Mouse (Mus musculus) CD4-positive, CD25-positive, alpha-beta regulatory T cell, adult 4 months (primary cell): Measurements from ENCODE around the gene Kctd19. TPM values are rescaled to one million over a fixed set of nuclear protein-coding genes. Genes with fewer than 3 reads are reported as not detected.

Experiments used
- ATAC-seq: one replicate; pipeline ENCODE4 v1.8.0; 2017
- polyA plus RNA-seq, 2 experiments: library from polyadenylated mRNA; unstranded; fragments of 100-300 nt; shearing (Covaris generic); gene quantifications; one replicate each; pipeline ENCODE4 v1.2.1; 2017

Kctd19 gene
- polyA plus RNA-seq, 2 experiments from 2014 or later = not detected

DNA sequence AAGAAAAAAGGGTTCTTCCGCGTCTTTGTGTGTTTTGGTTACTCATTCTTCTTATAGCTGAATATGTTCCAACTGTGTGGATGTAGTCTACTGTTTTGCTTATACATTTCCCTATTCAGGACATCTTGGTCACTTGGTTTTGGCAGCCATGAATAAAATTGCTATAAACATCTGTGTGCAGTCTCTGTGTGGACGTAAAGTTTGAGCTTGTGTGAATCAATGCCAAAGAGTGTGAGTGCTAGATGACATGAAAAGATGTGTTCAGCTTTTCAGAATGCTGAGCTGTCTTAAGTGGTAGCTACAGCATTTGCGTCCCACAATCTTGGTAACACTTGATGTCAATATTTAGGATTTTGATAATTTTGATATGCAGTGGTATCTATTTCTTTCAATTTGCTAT, 6.5 kb upstream of the Kctd19 start:
- no peak for ATAC-seq

DNA sequence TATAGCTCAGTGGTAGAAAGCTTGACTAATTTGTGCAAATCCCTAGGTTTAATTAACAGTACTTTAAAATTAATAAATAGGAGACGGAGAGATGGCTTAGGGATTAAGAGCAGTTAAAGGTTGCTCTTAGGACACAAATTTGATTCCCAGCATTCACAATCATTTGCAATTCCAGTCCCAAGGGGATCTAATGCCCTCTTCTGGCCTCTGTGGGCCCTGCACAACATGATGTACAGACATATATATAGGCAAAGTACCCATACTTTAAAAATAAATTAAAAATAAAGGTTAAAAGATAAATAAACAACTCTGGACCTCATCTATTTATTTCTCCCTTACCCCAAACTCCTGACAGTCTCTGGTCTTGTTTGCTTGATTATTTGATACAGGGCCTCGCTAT, 5.7 kb upstream of the Kctd19 start:
- ATAC-seq = no peak

DNA sequence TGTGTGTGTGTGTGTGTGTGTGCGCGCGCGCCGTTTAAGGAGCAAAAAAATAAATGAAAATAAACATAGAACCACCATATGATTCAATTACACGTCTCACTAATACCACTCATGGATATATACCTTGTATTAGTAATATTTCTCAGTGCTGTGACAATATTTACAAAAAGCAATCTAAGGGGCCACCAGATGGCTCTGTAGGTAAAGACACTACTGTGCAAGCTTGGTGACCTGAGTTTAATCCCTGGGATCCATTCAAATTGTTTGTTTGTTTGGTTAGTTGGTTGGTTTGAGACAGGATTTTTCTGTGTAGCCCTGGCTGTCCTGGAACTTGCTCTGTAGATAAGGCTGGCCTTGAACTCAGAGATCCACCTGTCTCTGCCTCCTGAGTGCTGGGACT, 3.4 kb downstream of the Kctd19 start:
- no peak for ATAC-seq

DNA sequence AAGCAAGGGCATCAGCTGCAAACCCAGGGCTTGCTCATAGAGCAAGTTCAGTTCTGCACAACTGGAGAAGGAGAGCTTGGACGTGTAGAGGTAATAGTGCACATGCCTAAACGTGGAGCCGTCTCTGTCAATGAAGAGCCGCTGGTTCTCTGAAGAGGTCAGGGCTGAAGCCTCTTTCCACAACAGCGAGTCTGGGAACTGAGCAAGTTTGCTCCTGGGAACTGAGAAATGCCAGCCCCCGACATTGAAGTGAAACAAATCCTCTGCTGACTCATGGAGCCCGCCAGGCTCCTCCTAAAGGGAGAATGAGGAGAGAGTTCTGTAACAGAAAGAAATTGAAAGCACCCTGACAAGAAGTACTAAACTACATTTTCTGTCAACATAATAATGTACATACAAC, 5.0 kb downstream of the Kctd19 start:
- ATAC-seq = no peak

DNA sequence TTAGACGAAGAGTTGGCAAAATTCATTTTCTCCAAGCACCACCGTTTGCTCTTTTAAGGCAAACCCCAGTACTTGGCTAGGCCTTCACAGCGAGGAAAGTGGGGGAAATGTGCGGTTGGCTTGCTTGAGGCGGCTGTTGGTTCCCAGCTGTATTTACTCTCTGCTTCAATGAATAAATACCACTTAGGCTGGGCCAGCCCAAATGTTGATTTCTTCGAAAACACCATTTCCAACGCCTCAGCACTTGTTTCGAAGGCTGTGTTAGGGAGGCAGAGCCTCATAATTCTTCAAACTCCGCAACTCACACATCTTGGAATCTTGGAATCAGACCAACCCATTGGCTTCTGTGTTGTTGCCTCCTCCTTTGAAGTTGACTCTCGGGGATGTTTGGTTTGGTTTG, 6.9 kb downstream of the Kctd19 start:
- no peak for ATAC-seq

DNA sequence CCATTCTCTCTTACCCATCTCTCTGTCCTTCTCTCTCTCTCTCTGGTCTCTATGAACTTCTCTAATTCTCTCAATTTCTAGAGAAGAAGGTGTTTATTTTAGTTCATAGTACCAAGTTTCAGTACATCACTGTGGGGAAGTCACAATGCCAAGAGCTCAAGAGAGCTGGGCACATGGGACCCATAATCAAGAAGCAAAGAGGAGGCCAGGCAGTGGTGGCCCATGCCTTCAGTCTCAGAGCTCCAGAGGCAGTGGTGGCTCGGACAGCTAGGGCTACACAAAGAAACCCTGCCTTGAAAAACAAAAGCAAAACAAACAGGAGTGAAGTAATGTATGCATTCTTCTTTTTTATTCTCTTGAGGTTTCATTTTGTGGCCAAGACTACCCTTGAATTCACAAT, 8.8 kb downstream of the Kctd19 start:
- no peak for ATAC-seq

DNA sequence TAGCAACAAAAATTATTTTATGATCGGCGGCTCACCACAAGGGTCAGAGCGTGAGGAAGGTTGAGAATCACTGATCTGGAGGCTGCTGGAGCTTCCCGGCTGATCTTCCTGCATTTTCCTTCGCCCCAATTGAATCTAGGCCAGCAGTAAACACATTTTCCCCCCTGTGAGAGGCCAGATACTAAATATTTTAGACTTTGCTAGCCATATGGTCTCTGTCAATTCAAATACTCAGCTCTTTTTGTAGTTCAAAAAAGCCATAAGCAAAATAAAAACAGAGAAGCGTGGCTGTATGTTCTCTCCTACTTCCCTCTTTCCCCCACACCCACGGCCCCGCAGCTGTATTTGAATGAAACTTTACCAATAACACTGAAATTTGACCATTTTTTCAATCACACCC, 9.8 kb downstream of the Kctd19 start:
- ATAC-seq = no peak

DNA sequence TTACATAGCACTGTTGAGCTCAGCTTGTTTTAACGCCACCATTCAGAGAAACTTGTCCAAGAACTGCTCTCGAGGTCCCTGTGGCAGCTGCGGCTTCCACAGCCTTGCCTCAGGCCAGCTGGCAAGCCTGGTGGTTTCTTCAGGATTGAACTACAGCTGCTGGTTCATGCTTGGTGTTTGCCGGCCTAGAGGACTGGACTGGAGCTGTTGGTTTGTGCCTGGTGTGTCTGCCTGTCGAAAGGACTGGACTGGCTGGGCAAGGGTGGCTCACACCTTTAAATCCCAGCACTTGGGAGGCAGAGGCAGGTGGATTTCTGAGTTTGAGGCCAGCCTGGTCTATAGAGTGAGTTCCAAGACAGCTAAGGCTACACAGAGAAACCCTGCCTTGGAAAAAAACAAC, 13.3 kb downstream of the Kctd19 start:
- no peak for ATAC-seq

DNA sequence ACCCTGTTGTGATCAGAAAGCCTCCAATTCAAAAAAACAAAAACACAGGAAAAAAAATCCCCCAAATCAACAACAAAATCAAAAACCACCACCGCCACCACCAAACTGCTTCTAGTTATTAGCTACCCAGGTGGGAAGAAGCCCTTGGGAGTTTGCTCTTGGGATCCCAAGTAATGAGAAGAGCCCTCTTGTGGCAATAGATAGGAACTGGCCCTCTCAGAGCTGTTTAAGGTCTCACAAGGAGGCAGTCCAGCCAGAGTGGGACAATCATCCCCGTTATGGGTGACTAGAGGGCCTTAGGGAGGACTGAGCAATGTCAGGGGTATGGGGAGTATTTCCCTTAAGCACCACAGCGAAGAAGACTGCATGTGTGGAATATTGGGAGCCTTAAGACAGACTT, 15.6 kb downstream of the Kctd19 start:
- ATAC-seq = no peak

DNA sequence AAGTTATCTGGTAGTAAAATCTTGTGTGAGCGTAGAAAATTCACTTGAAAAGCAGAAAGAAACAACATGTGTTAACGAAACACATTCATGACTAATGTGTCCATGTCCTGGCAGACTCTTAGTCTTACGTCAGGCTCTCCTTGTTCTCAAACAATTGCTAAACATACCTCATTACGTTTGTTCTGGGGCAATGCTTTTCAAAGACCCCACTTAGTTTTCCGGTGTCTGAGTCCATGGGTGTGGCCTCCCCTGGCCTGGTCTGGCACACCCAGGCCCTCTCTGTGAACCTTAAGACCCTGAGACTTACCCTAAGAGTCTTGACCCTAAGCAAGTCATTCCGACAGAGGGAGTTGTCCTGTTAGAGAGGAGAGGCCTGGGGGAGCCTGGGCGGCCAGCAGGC, 19.4 kb downstream of the Kctd19 start:
- no peak for ATAC-seq

DNA sequence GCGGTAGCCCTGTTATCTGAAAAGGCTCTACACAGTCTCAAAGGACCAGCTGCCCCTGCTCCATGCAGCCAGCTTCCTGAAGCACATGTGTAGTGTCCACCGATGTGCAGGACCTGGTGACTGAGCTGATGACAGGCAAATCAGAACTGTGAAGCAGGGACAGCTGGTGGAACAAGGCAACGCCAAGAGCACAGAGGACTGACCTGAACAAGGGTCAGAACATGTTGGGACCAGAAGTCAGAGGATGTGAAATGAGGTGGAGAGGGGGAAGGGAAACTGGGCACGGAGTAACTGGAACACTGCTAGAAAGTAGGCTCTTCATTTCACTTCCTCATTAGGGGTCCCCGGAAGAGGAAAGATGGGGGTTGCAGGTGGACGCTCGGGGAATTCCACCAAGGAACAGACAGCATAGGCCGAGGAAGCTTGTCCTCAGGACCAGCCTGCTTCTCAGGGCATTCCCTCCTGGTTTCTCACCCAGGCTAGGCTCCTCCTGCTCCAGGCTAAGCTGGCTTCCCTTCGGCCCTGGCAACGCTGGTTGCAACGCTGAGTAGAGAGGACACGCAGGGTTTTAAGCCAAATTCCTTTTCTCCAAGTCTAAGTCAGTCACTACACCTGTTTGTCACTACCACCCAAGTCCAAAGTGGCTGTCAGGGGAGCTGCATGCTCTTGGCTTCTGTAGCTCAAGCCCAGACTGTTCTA, 20.1 kb downstream of the Kctd19 start:
- ATAC-seq = no peak

DNA sequence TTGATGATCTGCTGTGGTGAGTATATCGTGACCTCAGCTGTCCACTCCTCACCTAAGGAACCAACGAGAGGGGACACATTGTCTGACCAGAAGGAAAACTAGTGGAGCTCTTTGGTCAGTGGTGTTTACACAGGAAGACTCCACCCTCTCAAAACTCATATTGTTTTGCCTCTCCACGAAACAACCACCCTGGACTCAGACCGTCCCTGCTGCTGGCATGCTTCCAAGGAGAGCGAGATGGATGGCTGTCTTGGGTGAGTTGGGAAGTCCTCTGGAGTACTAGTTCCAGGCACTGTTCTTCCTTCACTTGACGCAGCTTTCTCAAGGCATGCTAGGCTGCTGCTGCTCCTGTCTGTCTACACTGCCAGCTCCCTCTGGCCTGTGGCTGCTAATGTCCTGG, 24.2 kb downstream of the Kctd19 start:
- no peak for ATAC-seq

DNA sequence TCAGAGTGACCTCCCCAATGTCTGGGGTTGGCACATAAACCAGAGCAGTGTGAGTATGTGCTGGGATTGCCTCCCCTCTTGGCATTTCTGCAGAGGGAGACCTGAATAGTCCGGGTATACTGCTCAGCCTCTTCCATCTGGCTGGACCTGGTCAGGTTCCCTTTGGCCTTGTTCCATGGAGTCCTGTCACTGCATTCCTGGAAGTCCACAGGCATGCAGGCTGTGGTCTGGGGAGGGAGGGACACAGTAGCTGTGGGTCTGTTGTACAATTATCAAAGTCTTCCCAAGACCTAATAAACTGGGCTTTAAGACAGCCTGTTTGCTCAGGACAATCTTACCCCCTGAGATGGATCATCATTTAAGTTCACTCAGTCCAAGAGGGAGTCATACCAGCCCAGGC, 26.2 kb downstream of the Kctd19 start:
- ATAC-seq = no peak

DNA sequence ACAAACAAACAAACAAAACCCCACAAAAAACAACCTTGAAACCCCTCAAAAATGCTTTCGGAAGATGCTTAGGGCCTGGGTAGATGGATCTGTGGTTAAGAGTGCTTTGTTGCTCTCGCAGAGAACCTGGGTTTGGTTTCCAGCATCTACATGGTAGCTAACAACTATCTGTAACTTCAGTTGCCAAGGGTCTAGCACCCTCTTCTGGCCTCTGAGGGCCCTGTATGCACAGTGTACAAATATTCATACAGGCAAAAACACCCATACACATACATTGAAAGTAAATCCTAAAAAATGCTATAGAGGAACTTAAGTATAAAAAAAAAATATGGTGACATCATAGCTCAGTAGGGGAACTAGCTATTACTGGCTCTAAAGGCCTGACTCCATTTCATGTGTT, 29.2 kb downstream of the Kctd19 start:
- no peak for ATAC-seq

DNA sequence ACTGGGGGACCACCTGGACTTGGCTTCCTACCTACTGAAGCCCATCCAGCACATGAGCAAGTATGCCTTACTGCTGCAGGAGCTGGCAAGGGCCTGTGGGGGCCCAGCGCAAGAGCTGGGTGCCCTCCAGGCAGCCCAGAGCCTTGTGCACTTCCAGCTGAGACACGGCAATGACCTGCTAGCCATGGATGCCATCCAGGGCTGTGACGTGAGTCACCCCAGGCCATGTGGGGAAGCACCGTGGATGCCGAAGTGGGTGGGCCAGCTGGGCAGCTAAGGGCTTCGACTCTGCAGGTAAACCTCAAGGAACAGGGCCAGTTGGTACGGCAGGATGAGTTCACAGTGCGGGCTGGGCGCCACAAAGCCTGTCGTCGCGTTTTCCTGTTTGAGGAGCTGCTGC, 33.0 kb downstream of the Kctd19 start:
- ATAC-seq = no peak

DNA sequence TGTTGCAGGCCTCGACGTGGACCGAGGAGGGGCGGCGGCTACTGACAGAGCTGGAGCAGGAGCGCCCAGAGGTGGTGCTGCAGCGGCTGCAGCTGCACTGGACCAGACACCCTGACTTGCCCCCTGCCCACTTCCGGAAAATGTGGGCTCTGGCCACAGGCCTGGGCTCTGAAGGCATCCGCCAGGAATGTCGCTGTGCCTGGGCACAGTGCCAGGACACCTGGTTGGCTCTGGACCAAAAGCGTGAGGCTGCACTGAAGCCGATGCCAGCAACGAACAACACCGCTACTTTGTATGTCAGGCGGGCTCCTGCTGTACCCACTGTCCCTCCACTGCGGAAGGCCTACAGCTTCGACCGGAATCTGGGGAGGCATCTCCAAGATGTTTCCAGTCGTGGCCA, 34.6 kb downstream of the Kctd19 start:
- no peak for ATAC-seq

DNA sequence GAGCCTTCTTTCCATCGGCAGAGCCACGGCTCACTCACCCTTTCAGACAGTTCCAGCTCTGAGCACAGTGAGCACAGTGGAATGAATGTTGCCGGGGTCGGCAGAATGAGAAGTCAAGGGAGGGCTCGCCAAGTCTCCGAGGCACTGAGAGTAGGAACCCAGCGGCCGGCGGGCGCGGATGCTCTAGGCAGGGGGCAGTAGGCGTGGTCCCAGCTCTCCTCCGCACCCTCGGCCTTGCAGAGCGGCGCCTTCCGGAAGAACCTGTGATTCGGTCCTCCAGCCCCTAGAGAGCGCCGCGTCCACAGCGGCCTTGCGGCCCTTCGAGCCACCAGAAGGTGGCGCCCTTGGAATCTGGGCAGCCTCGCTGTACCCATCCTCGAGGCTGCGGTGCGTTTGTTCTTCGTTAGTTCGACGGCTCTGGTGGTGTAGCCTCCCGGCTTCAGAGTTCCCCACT, 38.8 kb downstream of the Kctd19 start:
- no peak for ATAC-seq

DNA sequence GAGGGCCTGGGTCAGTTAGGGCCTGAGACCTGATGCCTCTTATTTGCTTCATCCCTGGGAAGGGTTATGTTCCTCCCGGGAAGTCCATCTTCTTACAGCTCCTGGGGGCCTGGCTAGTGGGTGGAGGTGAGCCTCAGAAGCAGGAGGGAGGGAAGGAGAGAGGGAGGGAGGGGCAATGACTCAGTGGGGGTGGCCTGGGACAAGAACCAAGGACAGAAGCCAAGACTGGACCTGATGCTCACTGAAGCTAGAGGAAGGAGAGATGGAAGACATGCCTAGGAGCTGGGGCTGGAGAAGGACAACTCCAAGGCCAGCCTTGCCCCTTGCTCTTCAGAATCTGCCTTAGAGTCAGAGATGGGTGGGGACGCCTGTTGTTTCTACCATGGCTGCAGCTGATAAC, 40.3 kb downstream of the Kctd19 start, which contains the start of gene Plekhg4:
Plekhg4 (plus strand) TSS at position 243 of the 400 bp plus-strand sequence.
- no peak for ATAC-seq

DNA sequence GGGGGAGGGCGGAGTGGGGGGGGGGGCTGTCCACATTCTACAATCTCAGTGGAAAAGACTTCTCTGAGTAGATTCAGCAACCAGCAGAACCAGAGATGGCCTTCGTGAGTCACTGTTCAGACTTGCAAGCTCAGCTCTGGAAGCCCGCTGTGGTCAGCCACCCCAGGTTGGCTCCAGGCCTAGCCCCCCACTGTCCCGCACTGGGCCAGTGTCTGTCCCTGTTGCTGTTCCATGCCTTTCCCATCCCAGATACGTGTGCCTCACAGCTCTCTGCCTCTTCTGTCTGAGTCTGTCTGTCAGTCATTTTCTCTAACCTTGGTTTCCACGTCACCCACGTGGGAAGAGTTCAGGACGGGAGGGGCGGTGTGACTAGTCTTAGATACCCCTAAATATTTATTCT, 40.8 kb downstream of the Kctd19 start:
- no peak for ATAC-seq

DNA sequence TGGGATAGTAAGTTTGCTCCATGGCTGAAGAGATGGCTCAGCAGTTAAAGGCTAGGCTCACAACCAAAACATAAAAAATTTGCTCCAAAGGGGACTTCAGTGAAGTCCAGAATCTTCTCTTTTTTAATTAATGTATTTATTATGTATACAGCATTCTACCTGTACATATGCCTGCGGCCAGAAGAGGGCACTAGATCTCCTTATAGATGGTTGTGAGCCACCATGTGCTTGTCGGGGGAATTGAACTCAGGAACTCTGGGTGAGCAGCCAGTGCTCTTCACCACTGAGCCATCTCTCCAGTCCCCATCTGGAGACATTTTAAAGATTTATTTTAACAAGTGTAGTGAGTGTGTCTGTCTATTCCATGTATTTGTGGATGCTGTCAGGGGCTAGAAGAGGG, 46.2 kb downstream of the Kctd19 start:
- ATAC-seq = no peak

DNA sequence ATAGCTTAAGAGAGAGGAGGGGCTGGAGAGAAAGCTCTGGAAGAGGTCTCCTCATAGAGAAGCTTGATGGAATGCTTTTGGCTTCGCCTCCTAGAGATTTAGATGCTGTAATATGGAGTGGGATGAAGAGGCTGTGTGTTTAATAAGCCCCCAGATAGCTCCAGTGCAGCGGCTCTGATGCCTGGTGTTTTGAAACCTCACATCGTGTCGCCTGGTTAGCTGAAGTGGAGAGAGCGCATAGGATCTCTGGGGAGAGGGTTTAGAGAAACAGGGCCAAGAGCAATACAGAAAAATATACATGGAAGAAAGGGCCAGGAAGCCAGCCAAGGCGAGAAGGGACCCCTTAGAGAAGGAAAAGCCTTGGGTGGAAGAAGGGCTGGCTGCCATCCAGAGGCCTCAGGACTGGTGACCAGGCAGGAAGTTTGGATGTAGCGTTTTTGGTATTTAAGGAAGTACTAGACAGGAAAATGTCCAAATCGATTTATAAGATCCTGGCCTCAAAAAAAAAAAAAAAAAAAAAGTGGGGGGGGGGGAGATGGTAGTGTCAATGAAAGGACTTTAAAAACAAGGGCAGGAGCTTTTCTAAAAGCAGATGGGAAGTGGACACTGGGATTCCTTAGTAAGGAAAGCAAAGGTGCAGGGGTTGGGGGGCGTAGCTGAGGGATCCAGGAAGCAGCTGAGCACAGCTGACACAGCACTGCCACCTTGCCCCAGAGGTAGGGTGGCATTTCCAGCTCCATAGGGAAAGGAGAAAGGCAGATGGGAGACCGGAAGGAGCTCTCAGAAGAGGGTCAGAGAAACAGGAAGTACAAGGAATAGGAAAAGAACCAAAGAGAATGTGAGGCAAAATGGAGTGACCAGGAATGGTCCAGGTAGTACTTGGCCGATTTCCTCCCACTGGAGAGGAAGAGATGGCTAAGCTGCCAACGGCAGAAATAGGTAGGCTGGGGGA, 51.3 kb downstream of the Kctd19 start:
- ATAC-seq = no peak

DNA sequence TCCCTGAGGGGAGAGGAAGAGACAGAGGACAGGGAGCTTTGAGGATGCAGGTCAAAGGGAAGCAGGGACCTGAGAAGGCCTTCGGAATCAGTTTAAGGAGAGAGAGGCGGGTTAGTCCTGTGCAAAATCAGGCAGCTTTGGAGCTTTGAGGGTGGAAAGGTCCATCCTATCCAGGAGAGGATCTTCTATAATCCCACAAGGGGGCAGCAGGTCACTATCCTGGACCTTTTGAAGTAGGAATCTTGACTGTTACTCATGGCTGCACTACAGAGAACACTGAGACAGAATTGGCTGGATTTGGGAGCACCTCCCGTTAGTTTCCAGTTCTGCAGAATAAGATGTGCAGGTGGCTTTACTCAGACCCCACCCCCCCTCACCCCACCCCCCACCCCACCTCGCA, 53.7 kb downstream of the Kctd19 start:
- no peak for ATAC-seq

DNA sequence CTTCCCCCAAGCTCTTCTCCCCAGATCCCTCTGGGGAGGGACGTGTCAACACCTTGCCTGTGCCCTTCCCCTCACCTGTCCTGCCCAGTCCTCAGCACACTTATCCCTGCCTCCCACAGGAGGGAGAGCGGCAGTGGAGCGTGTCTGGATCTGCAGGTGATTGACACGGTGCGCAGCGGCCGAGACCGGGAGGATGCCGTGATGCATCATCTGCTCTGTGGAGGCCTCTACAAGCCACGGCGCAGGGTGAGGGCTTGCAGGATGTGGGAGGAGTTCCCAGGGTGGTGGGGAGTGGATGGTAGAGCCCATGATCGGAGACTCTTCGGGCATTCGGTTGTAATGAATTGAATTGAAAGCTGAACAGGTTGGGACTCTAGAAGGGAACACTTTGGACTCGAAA, 54.1 kb downstream of the Kctd19 start:
- no peak for ATAC-seq

DNA sequence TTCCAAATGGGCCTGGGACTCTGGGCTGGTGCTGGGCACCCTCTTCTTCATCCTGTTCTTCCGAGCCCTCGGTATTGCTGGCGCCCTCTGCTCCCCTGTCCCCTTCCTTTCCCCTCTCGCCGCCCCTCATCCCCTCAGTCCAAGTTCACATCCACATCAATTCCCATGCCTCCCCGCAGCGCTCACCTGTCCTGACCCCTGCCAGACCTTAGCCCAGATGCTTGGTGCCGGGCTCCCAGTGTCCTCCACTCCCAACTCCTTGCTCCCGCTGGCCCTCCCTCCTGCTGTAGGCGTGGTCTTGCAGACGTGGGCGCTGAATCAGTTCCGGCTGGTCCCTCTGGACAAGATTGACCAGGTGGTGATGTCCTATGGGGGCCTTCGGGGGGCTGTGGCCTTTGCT, 56.6 kb downstream of the Kctd19 start:
- ATAC-seq = no peak
